8 mouse cellular contexts compared by ENCODE assay signal in genomic region chr19:38395701-38396632, GRCm38 (mm10). TPM values are rescaled to one million over a fixed set of nuclear protein-coding genes. Genes with fewer than 3 reads are reported as not detected.
DNase-seq lines count a peak whose midpoint lies in the region; ATAC-seq and TF ChIP-seq lines count a peak whose summit lies in the region.

Gene Slc35g1, plus strand, starts transcription at chr19:38395980.

- peak; percentile 41 for DNase-seq in kidney, adult 2 months
- no peak for DNase-seq in kidney, adult 11 months
- peak; percentile 74 to 84 for DNase-seq in cerebellum, postnatal 25 days
- peak; percentile 43 to 46 for DNase-seq in frontal cortex, postnatal 36 days (ENCODE audit: low spot score in 2 of 2)
- peak; percentile 76 for DNase-seq in hindbrain, embryonic 14.5 days (ENCODE audit: low spot score)
- peak; percentile 43 to 76 for DNase-seq in left cerebral cortex, postnatal 36 days (ENCODE audit: low spot score in 2 of 2)
- peak; percentile 79 for DNase-seq in mesoderm, embryonic 11.5 days (ENCODE audit: low read depth, low spot score)

- no peaks in the 10 kb centered on the region for H3K36me3 ChIP-seq in kidney, adult 2 months (ENCODE audit: control insufficient read depth, insufficient read depth, low read length)
- H3K36me3 ChIP-seq in hindbrain, embryonic 14.5 days (replicated peaks; ENCODE audit: control insufficient read depth, insufficient read depth) = no peaks in the 10 kb centered on the region
- H3K36me3 ChIP-seq in small intestine, adult 2 months (ENCODE audit: control insufficient read depth, insufficient read depth, low read length) = peaks cover 11% of the 10 kb centered on the region

- H3K9ac ChIP-seq in hindbrain, embryonic 14.5 days = peak within 1 kb of the TSS; percentile 73

- peak; percentile 92 for ATAC-seq in hindbrain, embryonic 14.5 days (ENCODE audit: low FRiP score)

- 2% methylated on average over 77 of the region's 90 CpGs for WGBS in kidney, adult 2 months
- WGBS in hindbrain, embryonic 14.5 days = under 1% methylated on average over 82 of the region's 90 CpGs
- WGBS in small intestine, adult 2 months = 1% methylated on average over 90 of the region's 90 CpGs

- H3K4me3 ChIP-seq in kidney, adult 2 months (ENCODE audit: insufficient read depth, low read depth, low read length) = peak within 1 kb of the TSS; percentile 62
- peak within 1 kb of the TSS; percentile 73 for H3K4me3 ChIP-seq in hindbrain, embryonic 14.5 days (replicated peaks; ENCODE audit: low read length)
- H3K4me3 ChIP-seq in small intestine, adult 2 months (ENCODE audit: low read depth, low read length) = peak within 1 kb of the TSS; percentile 90

- H3K4me1 ChIP-seq in kidney, adult 2 months (ENCODE audit: control insufficient read depth, insufficient read depth, low read length) = no peaks in the 10 kb centered on the region
- H3K4me1 ChIP-seq in hindbrain, embryonic 14.5 days (replicated peaks; ENCODE audit: control insufficient read depth, insufficient read depth, low read length) = no peaks in the 10 kb centered on the region
- peaks cover 6% of the 10 kb centered on the region for H3K4me1 ChIP-seq in small intestine, adult 2 months (ENCODE audit: control insufficient read depth, insufficient read depth, insufficient read length, low read length)

- peak within 1 kb of the TSS; percentile 82 for H3K4me2 ChIP-seq in hindbrain, embryonic 14.5 days (replicated peaks)

- peak within 1 kb of the TSS; percentile 49 for H3K27ac ChIP-seq in kidney, adult 2 months (ENCODE audit: insufficient read depth, low read depth, low read length)
- H3K27ac ChIP-seq in hindbrain, embryonic 14.5 days = 0 out of 2 replicates have a peak within 1 kb of the TSS, but pooled peaks have one; percentile 26
- H3K27ac ChIP-seq in small intestine, adult 2 months (ENCODE audit: insufficient read depth, low read depth, low read length) = peak within 1 kb of the TSS; percentile 91

- H3K27me3 ChIP-seq in kidney, adult 2 months (replicated peaks; ENCODE audit: control insufficient read depth, insufficient read depth, low read length) = no peaks in the 10 kb centered on the region
- no peaks in the 10 kb centered on the region for H3K27me3 ChIP-seq in hindbrain, embryonic 14.5 days (ENCODE audit: control insufficient read depth, insufficient read depth, low read length)
- H3K27me3 ChIP-seq in small intestine, adult 2 months (ENCODE audit: control insufficient read depth, insufficient read depth, low read length) = no peaks in the 10 kb centered on the region

- TF ChIP-seq CTCF in kidney, adult 2 months (conservative IDR thresholded peaks at IDR 0.05; ENCODE audit: insufficient read depth, insufficient read length, low read depth, low read length) = no peak
- TF ChIP-seq CTCF in small intestine, adult 2 months (IDR thresholded peaks at IDR 0.05; ENCODE audit: extremely low read depth, insufficient read length, insufficient replicate concordance, low read depth, low read length) = no peak

- TF ChIP-seq POLR2A in kidney, adult 2 months (IDR thresholded peaks at IDR 0.05; ENCODE audit: low read depth, low read length) = no peak
- TF ChIP-seq POLR2A in small intestine, adult 2 months (IDR thresholded peaks at IDR 0.05; ENCODE audit: low read depth, low read length) = no peak; the same call in 1 of the 2 replicates

- intact Hi-C loops in left cerebral cortex, postnatal 36 days (cut with DNase I) = no loop called here

- no peaks in the 10 kb centered on the region for H3K9me3 ChIP-seq in hindbrain, embryonic 14.5 days (ENCODE audit: control insufficient read depth, low read length)

RNA-seq across cellular contexts. Expression of gene Slc35g1, which starts in this region (rescaled TPM):
- polyA plus RNA-seq in kidney, adult 2 months (2012; rRNA removed) = 4.8 and 5.9 TPM in 2 replicates
- 1.1 and 1.2 TPM in 2 replicates for polyA plus RNA-seq in hindbrain, embryonic 14.5 days (2014; fragmentation: Nextera tagmentation; extraction: Ambion mirVana)
- 1 to 10 TPM; 1.6 to 2.6 TPM for total RNA-seq in left cerebral cortex, postnatal 36 days (2021)
- 25.1 and 36.9 TPM in 2 replicates for polyA plus RNA-seq in small intestine, adult 2 months (2012; rRNA removed)

Comparison
In these comparisons a context has a peak if more than half of its experiments do, and no peak if none do; other contexts are left out.
1. H3K27ac ChIP-seq: peak in every context shown above with its lines; median percentile 91 in small intestine, adult 2 months; 49 in kidney, adult 2 months; 26 in hindbrain, embryonic 14.5 days.